In the genomic region with DNA sequence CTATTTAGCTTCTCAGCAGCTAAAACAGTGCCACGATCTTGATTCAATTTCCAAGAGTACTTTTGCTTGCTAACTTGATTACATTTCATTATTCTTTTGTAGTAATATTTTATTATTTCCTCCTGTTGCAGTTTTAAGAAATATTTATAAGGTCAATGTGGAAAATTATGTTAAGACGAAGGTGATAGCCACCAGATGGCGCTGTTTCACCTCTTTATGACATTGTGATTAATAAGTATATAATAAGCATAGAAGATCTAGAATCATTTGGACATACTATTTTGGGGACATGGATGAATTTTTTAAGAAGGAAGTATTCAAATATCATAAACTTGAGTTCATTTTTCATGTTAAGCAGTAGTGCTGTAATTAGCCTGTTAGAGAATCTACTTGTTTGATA, we compare ENCODE assay signal across 9 mouse cellular contexts.
DNase-seq lines count a peak whose midpoint lies in the region; ATAC-seq lines count a peak whose summit lies in the region.
"Had no signal": no experiment of that assay in that cellular context is flagged by ENCODE, and none has a peak within 500 bp of the region (broad histone marks: within the 10 kb centered on the region; RNA-seq: fewer than 3 reads in every experiment).

No protein-coding gene starts in this region.

- no peak for ATAC-seq in heart, embryonic 11.5 days (replicated peaks; ENCODE audit: insufficient number of reproducible peaks, low FRiP score, low TSS enrichment)
- ATAC-seq in neural tube, embryonic 15.5 days (ENCODE audit: low FRiP score) = no peak
- ATAC-seq in embryonic facial prominence, embryonic 14.5 days (ENCODE audit: low read depth) = no peak

- 49% methylated on average over 3 of the region's 3 CpGs for WGBS in heart, embryonic 11.5 days (ENCODE audit: insufficient replicate concordance)
- 59% methylated on average over 3 of the region's 3 CpGs for WGBS in neural tube, embryonic 15.5 days
- 28% methylated on average over 3 of the region's 3 CpGs for WGBS in embryonic facial prominence, embryonic 14.5 days
- 49% methylated on average over 3 of the region's 3 CpGs for WGBS in hindbrain, embryonic 10.5 days

- no peak overlapping the region for H3K4me2 ChIP-seq in heart, embryonic 11.5 days
- H3K4me2 ChIP-seq in neural tube, embryonic 15.5 days = no peak overlapping the region
- H3K4me2 ChIP-seq in embryonic facial prominence, embryonic 14.5 days (ENCODE audit: low read depth, low read length) = no peak overlapping the region

- peak; percentile 42 to 80 for DNase-seq in heart, adult 18-20 months
- DNase-seq in neural tube, embryonic 10.5 days (ENCODE audit: extremely low spot score, low spot score) = peak; percentile 31
- peak; percentile 47 for DNase-seq in ZHBTc4 (ENCODE audit: low read depth, low spot score)
- peak; percentile 78 for DNase-seq in embryonic facial prominence, embryonic 14.5 days (ENCODE audit: low spot score)
- peak; percentile 80 for DNase-seq in naive thymus-derived CD4-positive, alpha-beta T cell, adult 2 months (ENCODE audit: low read depth)
- DNase-seq in hindbrain, embryonic 10.5 days (ENCODE audit: low spot score) = no peak

- H3K4me3 ChIP-seq in heart, embryonic 11.5 days (ENCODE audit: low read depth, low read length) = no peak overlapping the region
- no peak overlapping the region for H3K4me3 ChIP-seq in neural tube, embryonic 15.5 days (replicated peaks)
- H3K4me3 ChIP-seq in embryonic facial prominence, embryonic 14.5 days (ENCODE audit: low read depth, low read length) = no peak overlapping the region
- H3K4me3 ChIP-seq in hindbrain, embryonic 10.5 days = no peak overlapping the region
- H3K4me3 ChIP-seq: myocyte had no signal

- H3K27ac ChIP-seq in heart, embryonic 11.5 days (ENCODE audit: low read depth, low read length) = no peak overlapping the region
- H3K27ac ChIP-seq in neural tube, embryonic 15.5 days (replicated peaks) = no peak overlapping the region
- no peak overlapping the region for H3K27ac ChIP-seq in embryonic facial prominence, embryonic 14.5 days (replicated peaks; ENCODE audit: low read depth, low read length)
- no peak overlapping the region for H3K27ac ChIP-seq in hindbrain, embryonic 10.5 days

- H3K9me3 ChIP-seq in heart, embryonic 11.5 days (replicated peaks; ENCODE audit: control insufficient read depth, low read length) = no peaks in the 10 kb centered on the region
- H3K9me3 ChIP-seq in neural tube, embryonic 15.5 days (replicated peaks) = no peaks in the 10 kb centered on the region
- H3K9me3 ChIP-seq in embryonic facial prominence, embryonic 14.5 days (ENCODE audit: control insufficient read depth, low read length) = no peaks in the 10 kb centered on the region
- H3K9me3 ChIP-seq in hindbrain, embryonic 10.5 days = no peaks in the 10 kb centered on the region

- H3K27me3 ChIP-seq in heart, embryonic 11.5 days (ENCODE audit: control insufficient read depth, insufficient read depth, low read length) = no peaks in the 10 kb centered on the region
- H3K27me3 ChIP-seq in neural tube, embryonic 15.5 days (replicated peaks) = no peaks in the 10 kb centered on the region
- H3K27me3 ChIP-seq in embryonic facial prominence, embryonic 14.5 days (replicated peaks; ENCODE audit: control insufficient read depth, insufficient read depth, low read length) = no peaks in the 10 kb centered on the region
- no peaks in the 10 kb centered on the region for H3K27me3 ChIP-seq in hindbrain, embryonic 10.5 days (ENCODE audit: insufficient read depth, poor library complexity, severe bottlenecking)

- peaks cover 15% of the 10 kb centered on the region for H3K4me1 ChIP-seq in heart, embryonic 11.5 days (ENCODE audit: control insufficient read depth, insufficient read depth, low read length)
- no peaks in the 10 kb centered on the region for H3K4me1 ChIP-seq in neural tube, embryonic 15.5 days
- no peaks in the 10 kb centered on the region for H3K4me1 ChIP-seq in embryonic facial prominence, embryonic 14.5 days (ENCODE audit: control insufficient read depth, insufficient read depth, low read length)
- no peaks in the 10 kb centered on the region for H3K4me1 ChIP-seq in hindbrain, embryonic 10.5 days (replicated peaks)

- H3K36me3 ChIP-seq in heart, embryonic 11.5 days (ENCODE audit: control insufficient read depth, insufficient read depth, low read length) = no peaks in the 10 kb centered on the region
- no peaks in the 10 kb centered on the region for H3K36me3 ChIP-seq in neural tube, embryonic 15.5 days
- H3K36me3 ChIP-seq in embryonic facial prominence, embryonic 14.5 days (ENCODE audit: control insufficient read depth, insufficient read depth, low read length) = no peaks in the 10 kb centered on the region
- H3K36me3 ChIP-seq in hindbrain, embryonic 10.5 days = peaks cover 6% of the 10 kb centered on the region; the same call in 1 of the 2 replicates

- H3K9ac ChIP-seq in heart, embryonic 11.5 days (ENCODE audit: low read depth, low read length) = no peak overlapping the region
- H3K9ac ChIP-seq in neural tube, embryonic 15.5 days (replicated peaks) = no peak overlapping the region
- H3K9ac ChIP-seq in embryonic facial prominence, embryonic 14.5 days (ENCODE audit: low read depth, low read length) = no peak overlapping the region
